Mouse (Mus musculus) lung, adult 2 months (tissue): ENCODE results near the gene Manba. TPM values are rescaled to one million over a fixed set of nuclear protein-coding genes. Genes with fewer than 3 reads are reported as not detected.
A peak's percentile ranks its signal among the peaks of the same experiment; 100 is the strongest.
"Not testable (repeated sequence)": the region's sequence is repeated elsewhere in the genome, so short reads cannot be mapped to it uniquely, and the experiment has no call there.

Experiments used
- DNase-seq: peaks from one replicate; pipeline ENCODE4 v3.0.0; 2022
- H3K4me1 ChIP-seq: fragments of 200-500 bp; 2 replicates; pipeline ENCODE4 v1.6.1; 2011; ENCODE audit warnings: low read length; ENCODE audit not compliant: control insufficient read depth, insufficient read depth
- H3K4me3 ChIP-seq: fragments of 200-500 bp; replicated peaks from 2 replicates; pipeline ENCODE3; 2011; ENCODE audit warnings: low read depth, mild to moderate bottlenecking, control low read depth, low read length; ENCODE audit errors: extremely low read depth
- CTCF ChIP-seq: fragments of 200-500 bp; IDR thresholded peaks from 2 replicates; pipeline ENCODE4 v1.5.1; 2011; ENCODE audit warnings: mild to moderate bottlenecking, low read length, control low read depth; ENCODE audit not compliant: insufficient read depth
- POLR2A ChIP-seq: fragments of 200-500 bp; IDR thresholded peaks from 2 replicates; pipeline ENCODE4 v1.6.1; 2011; ENCODE audit warnings: low read depth, mild to moderate bottlenecking, control low read depth, low read length, borderline replicate concordance; ENCODE audit errors: extremely low read depth
- WGBS: fragments of 180-500 bp; shearing (Covaris S2); methylation state at CpG from one replicate; pipeline ENCODE4 v1.1.7; 2018; 5-methylcytosine and 5-hydroxymethylcytosine counted together
- polyA plus RNA-seq: library from polyadenylated mRNA; depleted of rRNA; stranded (reverse); fragments of >200 nt; gene quantifications from 2 replicates; pipeline ENCODE4 v1.2.3, GENCODE M21; 2012

The Manba gene
- polyA plus RNA-seq, 1 experiment: 9.8 TPM

DNA sequence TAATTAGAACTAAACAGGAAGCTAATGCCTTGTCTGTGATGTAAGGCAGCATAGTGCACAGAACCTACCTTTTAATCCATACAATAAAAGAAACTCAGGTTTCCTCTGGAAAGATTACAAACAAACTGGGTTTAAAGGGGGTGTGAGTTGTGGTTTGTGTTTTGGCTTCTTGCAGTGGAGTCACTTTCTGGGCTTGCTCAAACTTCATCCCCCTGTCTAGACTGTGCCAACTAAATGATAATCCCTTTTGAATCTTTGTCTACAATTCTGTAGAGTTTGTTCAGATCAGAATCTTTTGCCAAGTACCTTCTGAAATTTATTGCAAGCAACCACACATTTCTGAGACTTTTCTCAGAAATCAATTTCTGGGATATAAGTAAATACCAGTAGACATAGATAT lies 40.5 kb upstream of the Manba start:
- TF ChIP-seq POLR2A (no peak), CTCF (no peak)
- no peak for DNase-seq
- H3K4me3 ChIP-seq: no peak overlapping the region
- H3K4me1 ChIP-seq: peaks cover 19% of the 10 kb centered on the region

DNA sequence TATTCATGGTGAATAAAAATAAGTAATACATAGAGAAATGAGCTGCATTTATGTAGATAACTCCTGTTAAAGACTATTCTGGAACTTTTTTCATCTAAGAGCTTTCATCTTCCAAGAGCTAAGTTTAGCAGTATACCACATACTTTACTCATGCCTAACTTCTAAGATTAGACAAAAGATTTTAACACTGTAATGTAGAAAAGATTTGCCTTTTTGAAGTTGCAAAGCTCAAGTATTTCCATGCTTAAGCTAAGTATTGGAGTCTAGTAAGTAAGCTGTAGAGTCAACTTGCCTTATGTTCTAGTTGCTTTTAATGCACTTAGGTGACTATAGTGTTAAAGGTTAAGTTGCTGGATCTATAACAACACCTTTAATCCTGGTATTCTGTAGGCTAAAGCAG lies 26.4 kb upstream of the Manba start:
- H3K4me3 ChIP-seq: no peak overlapping the region
- TF ChIP-seq CTCF (no peak), POLR2A (no peak)
- no peak for DNase-seq
- H3K4me1 ChIP-seq: no peaks in the 10 kb centered on the region; the same call in 1 of the 2 replicates

DNA sequence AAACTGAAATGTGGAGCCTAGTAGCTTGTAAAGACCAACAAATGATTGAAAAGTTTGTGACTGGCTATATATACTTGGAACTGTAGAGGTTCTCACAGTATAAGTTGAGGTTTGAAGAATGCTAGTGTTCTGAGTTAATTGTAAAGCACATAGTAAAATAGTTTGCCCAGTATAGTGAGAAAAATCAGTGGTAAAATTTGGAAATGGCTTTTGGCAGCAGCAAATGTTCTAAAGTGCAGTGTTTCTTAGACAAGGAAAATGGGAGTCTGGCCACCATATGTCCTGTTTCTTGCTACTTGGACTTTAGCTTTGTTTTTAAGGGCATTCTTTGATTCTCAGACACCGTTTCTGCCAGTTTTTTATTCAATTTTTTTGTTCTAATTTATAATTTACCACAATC lies 17.0 kb upstream of the Manba start:
- DNase-seq: no peak
- Histone ChIP-seq H3K4me3 (no peak overlapping the region), H3K4me1 (no peaks in the 10 kb centered on the region)
- WGBS: 98% methylated on average over 1 of the region's 1 CpGs
- TF ChIP-seq POLR2A: no peak
- TF ChIP-seq CTCF: no peak

DNA sequence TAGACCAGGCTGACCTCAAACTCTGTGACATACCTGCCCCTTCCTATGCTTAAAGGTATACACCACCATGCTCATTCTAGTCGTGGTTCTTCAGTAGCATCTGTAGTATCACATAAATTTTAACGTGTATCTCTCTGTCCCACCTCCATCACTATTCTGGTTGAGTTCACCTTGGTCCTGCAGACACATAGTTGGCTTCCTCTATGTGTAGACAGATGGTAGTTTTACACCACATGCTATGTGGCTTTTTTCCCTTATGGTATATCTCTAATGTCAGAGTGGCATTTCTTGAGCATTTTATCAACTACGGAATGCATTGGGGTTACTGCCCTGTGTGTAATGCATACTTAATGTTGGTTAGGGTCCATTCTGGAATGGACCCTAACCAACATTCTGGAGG lies 16.3 kb upstream of the Manba start:
- DNase-seq: no peak
- 49% methylated on average over 3 of the region's 3 CpGs for WGBS

DNA sequence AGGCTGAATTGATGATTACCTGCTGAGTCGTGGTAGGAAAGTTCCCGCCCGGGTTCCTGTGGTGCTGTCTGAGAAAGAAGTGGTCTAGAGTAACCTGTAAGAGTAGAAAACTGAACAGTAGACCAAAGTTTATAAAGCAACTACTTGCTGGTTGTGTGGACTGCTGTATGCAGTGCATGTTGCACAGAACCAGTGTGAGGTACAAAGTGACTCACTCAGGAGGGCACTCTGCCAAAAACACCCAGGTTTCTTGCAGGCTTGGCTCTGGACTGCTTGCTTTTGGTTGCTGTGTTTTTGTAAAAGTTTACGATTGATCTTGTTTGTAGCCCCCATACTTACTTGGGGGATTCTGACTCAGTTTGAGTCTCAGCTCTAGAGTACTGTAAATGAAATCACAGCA lies 15.4 kb upstream of the Manba start:
- 24% methylated on average over 4 of the region's 4 CpGs for WGBS

More for the DNA sequence above, 16.3 kb upstream of the Manba start:
- TF ChIP-seq CTCF: no peak
- TF ChIP-seq POLR2A: no peak
- Histone ChIP-seq H3K4me3 (no peak overlapping the region), H3K4me1 (no peaks in the 10 kb centered on the region)

DNA sequence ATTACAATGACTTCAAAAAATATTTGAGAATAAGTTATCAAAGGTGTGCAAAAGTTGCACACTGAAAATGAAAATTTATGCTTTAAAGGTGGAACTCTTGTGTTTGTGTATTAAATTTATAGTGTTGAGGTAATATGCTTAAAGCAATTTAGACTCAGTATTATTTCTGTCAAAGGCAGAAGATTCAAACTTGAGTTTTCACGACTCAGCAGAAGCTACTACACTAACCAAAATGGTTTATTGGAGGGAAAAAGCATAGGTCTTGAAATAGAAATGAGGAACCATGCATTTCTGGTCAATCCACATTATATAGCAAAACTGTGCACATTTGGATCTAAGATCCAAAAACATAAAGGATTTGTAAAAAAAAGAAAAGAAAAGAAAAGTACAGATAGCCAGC lies 14.6 kb upstream of the Manba start:
- Histone ChIP-seq H3K4me3 (no peak overlapping the region), H3K4me1 (no peaks in the 10 kb centered on the region)
- WGBS: 56% methylated on average over 1 of the region's 1 CpGs
- DNase-seq: no peak
- TF ChIP-seq POLR2A: no peak
- no peak for TF ChIP-seq CTCF

More for the DNA sequence above, 15.4 kb upstream of the Manba start:
- no peak for TF ChIP-seq POLR2A
- TF ChIP-seq CTCF: no peak
- Histone ChIP-seq H3K4me3 (no peak overlapping the region), H3K4me1 (no peaks in the 10 kb centered on the region)
- DNase-seq: peak; percentile 35

DNA sequence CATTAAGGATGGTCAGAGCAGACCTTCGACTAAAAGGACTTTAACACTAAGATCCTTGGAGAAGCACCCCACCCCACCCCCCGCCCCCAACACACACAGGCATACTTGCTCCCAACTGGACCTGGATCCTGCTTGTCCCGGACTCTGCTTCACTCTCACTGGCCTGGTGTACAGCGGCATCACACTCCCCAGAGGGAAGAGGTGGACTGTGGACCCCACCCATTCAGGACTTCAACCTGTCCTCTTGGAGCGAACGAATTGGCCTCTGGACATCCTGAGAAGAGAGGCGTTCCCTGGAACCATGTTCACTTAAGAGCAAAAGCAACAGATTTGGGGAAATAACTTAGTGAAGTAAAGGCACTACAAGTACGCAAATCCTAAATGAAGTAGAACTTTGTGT lies 10.4 kb upstream of the Manba start:
- no peak for DNase-seq
- WGBS: 81% methylated on average over 8 of the region's 8 CpGs
- TF ChIP-seq CTCF (no peak), POLR2A (no peak)
- Histone ChIP-seq H3K4me1 (no peaks in the 10 kb centered on the region), H3K4me3 (no peak overlapping the region)

DNA sequence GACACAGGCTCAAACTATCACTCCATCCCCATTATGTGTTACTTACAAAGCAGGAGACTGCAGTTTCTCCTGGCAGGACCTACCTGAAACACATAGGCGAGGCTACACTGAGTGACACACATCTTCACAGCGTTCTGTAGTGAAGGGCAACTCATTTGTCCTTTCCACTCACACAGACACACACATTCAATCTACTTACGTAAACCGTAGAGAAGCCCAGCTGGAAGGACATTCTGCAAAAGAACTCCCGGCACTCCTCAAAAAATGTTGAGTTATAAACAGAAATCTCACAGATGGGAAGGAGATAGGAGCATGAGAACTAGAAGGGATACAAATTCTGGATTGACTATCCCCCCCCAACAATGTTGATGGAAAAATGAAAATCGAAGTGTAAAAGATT lies 9.1 kb upstream of the Manba start:
- Histone ChIP-seq H3K4me3 (no peak overlapping the region), H3K4me1 (no peaks in the 10 kb centered on the region)
- no peak for DNase-seq
- 65% methylated on average over 6 of the region's 6 CpGs for WGBS
- TF ChIP-seq POLR2A (no peak), CTCF (no peak)

DNA sequence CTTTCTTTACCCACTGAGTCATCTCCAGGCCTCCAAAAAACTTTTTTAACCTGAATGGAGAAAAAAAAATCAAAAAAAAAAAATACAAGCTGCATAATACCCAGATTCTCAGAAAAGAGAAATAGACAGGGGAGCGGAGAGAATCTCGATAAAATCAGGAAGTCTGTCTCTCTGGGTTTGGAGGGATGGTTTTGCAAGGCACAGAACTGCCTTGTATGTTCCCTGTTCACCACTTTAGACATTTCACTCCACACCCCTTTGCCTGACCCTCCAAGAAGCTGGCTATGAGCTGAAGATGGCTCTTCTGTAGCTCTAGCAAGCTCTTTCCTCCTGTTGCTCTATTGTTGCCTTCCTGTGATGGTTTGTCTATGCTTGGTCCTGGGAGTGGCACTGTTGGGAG lies 8.4 kb upstream of the Manba start:
- TF ChIP-seq POLR2A (no peak), CTCF (no peak)
- DNase-seq: no peak
- H3K4me1 ChIP-seq: no peaks in the 10 kb centered on the region
- WGBS: 84% methylated on average over 2 of the region's 2 CpGs
- no peak overlapping the region for H3K4me3 ChIP-seq

DNA sequence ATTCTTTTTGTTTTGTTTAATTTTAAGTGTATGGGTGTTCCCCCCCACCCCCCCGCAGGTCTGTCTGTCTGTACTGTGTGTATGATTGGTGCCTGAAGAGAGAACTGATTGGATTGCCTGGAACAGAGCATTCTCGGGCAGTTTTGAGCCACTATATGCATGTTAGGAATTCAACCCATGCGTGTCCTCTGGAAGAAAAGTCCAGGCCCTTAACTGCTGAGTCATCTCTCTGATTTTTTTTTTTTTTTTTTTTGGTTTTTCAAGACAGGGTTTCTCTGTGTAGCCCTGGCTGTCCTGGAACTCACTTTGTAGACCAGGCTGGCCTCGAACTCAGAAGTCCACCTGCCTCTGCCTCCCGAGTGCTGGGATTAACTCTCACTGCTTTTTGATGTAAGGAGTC lies 6.3 kb upstream of the Manba start:
- not testable (repeated sequence) for H3K4me3 ChIP-seq, DNase-seq, H3K4me1 ChIP-seq
- 77% methylated on average over 5 of the region's 5 CpGs for WGBS

DNA sequence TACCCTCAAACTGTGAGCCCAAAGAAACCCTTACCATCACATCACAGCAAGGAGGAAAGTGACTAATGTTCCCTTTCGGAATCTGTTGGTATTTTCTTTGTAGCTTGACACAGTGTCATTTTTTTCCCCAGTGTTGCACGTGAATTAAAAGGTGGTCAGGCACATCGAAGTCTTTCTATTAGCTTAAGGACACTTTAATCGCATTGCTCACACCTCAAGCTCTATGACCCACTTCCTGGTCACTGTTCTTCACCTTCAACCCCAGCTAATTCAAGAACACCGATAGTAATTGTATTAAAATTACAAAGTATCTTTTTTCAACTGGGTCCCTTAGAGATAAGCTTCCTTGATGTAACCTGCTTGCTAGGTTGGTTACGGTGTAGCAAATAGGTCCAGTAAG lies 4.6 kb upstream of the Manba start:
- TF ChIP-seq POLR2A (no peak), CTCF (no peak)
- Histone ChIP-seq H3K4me3 (no peak overlapping the region), H3K4me1 (peaks cover 2% of the 10 kb centered on the region)
- 80% methylated on average over 6 of the region's 6 CpGs for WGBS
- no peak for DNase-seq
